Mouse (Mus musculus) inflammation-experienced regulatory T-cells, adult 6 months (primary cell): ENCODE results near the gene Tle3. TPM values are rescaled to one million over a fixed set of nuclear protein-coding genes. Genes with fewer than 3 reads are reported as not detected.

ENCODE experiments used
- ATAC-seq: one replicate; pipeline ENCODE4 v1.8.0; 2017
- polyA plus RNA-seq, 3 experiments: library from polyadenylated mRNA; unstranded; fragments of 100-300 nt; shearing (Covaris generic); gene quantifications; one replicate each; pipeline ENCODE4 v1.2.1; 2017

The Tle3 gene
- polyA plus RNA-seq, 3 experiments from 2014 or later, result 24.8 to 36.7 (median 29.8) TPM

GRCm38 (mm10) chr9:61397130-61397529 lies 25.0 kb downstream of the Tle3 start:
- ATAC-seq, result no peak

GRCm38 (mm10) chr9:61398160-61398559 lies 26.0 kb downstream of the Tle3 start:
- no peak for ATAC-seq

- ATAC-seq, result no peak
These were observed 28.0 kb downstream of the Tle3 start for GRCm38 (mm10) chr9:61400132-61400531.

GRCm38 (mm10) chr9:61401664-61402063 lies 29.5 kb downstream of the Tle3 start:
- ATAC-seq, result no peak

GRCm38 (mm10) chr9:61402268-61402667 lies 30.1 kb downstream of the Tle3 start:
- ATAC-seq, result no peak

GRCm38 (mm10) chr9:61402716-61403115 lies 30.6 kb downstream of the Tle3 start:
- no peak for ATAC-seq

- no peak for ATAC-seq
These were observed 31.9 kb downstream of the Tle3 start for GRCm38 (mm10) chr9:61403866-61404614.

- ATAC-seq, result no peak
These were observed 32.4 kb downstream of the Tle3 start for GRCm38 (mm10) chr9:61404615-61404980.

GRCm38 (mm10) chr9:61404998-61405621 lies 32.9 kb downstream of the Tle3 start:
- no peak for ATAC-seq

GRCm38 (mm10) chr9:61406343-61406742 lies 34.2 kb downstream of the Tle3 start:
- no peak for ATAC-seq

GRCm38 (mm10) chr9:61409046-61409445 lies 36.9 kb downstream of the Tle3 start:
- ATAC-seq, result no peak

- ATAC-seq, result no peak
These were observed 41.7 kb downstream of the Tle3 start for GRCm38 (mm10) chr9:61413665-61414456.

- no peak for ATAC-seq
These were observed 44.4 kb downstream of the Tle3 start for GRCm38 (mm10) chr9:61416571-61416970.

- no peak for ATAC-seq
These were observed 49.5 kb downstream of the Tle3 start for GRCm38 (mm10) chr9:61421626-61422025.

- no peak for ATAC-seq
These were observed 52.1 kb downstream of the Tle3 start for GRCm38 (mm10) chr9:61424245-61424644.

GRCm38 (mm10) chr9:61426493-61426892 lies 54.3 kb downstream of the Tle3 start:
- no peak for ATAC-seq

GRCm38 (mm10) chr9:61427051-61427450 lies 54.9 kb downstream of the Tle3 start:
- ATAC-seq, result peak; percentile 92

- ATAC-seq, result no peak
These were observed 55.7 kb downstream of the Tle3 start for GRCm38 (mm10) chr9:61427901-61428300.

GRCm38 (mm10) chr9:61431830-61432229 lies 59.7 kb downstream of the Tle3 start:
- ATAC-seq, result no peak

- no peak for ATAC-seq
These were observed 61.0 kb downstream of the Tle3 start for GRCm38 (mm10) chr9:61433206-61433605.

- no peak for ATAC-seq
These were observed 61.9 kb downstream of the Tle3 start for GRCm38 (mm10) chr9:61434062-61434461.

GRCm38 (mm10) chr9:61435191-61435989 lies 63.2 kb downstream of the Tle3 start:
- no peak for ATAC-seq

- ATAC-seq, result no peak
These were observed 63.9 kb downstream of the Tle3 start for GRCm38 (mm10) chr9:61436104-61436503.
